Comparison of ENCODE assay signal across 9 mouse cellular contexts in the genomic region with DNA sequence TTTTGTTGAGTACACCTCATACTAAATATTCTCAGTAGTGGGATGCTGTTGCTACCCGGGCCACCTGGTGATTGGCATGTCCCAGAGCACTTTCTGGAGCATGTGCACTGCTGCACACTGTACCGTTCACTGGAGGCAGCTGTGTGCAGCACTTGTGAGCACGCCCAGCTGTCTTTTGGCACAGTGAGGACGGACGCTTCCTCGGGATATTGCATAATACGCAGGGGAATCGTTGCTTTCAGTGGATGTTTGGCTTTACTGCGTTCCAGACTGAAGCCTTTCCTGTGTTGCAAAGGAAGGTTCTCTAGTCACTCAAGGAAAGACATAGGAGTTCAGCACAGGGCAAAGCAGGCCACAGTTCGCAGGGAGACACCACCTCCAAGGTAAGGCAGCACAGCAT.
DNase-seq lines count a peak whose midpoint lies in the region; ATAC-seq and TF ChIP-seq lines count a peak whose summit lies in the region.
"Had no signal": no experiment of that assay in that cellular context is flagged by ENCODE, and none has a peak within 500 bp of the region (broad histone marks: within the 10 kb centered on the region; RNA-seq: fewer than 3 reads in every experiment).

No protein-coding gene starts in this region.

- H3K9ac ChIP-seq in forebrain, postnatal 0 days = no peak overlapping the region
- H3K9ac ChIP-seq in forebrain, embryonic 14.5 days (ENCODE audit: low read length) = no peak overlapping the region
- H3K9ac ChIP-seq in midbrain, embryonic 16.5 days (ENCODE audit: low read depth, low read length) = no peak overlapping the region

- no peak overlapping the region for H3K27ac ChIP-seq in forebrain, postnatal 0 days (ENCODE audit: low read depth, low read length)
- H3K27ac ChIP-seq in forebrain, embryonic 14.5 days (ENCODE audit: low read depth, low read length) = no peak overlapping the region
- peak overlapping the region; percentile 85 for H3K27ac ChIP-seq in kidney, adult 2 months (ENCODE audit: insufficient read depth, low read depth, low read length)
- no peak overlapping the region for H3K27ac ChIP-seq in midbrain, embryonic 16.5 days (ENCODE audit: low read length)

- no peaks in the 10 kb centered on the region for H3K9me3 ChIP-seq in forebrain, postnatal 0 days (ENCODE audit: low read length)
- no peaks in the 10 kb centered on the region for H3K9me3 ChIP-seq in forebrain, embryonic 14.5 days (replicated peaks; ENCODE audit: control insufficient read depth, low read length)
- no peaks in the 10 kb centered on the region for H3K9me3 ChIP-seq in midbrain, embryonic 16.5 days (replicated peaks; ENCODE audit: control insufficient read depth, low read length, poor library complexity, severe bottlenecking)

- ATAC-seq in forebrain, postnatal 0 days = peak; percentile 56
- ATAC-seq in forebrain, embryonic 14.5 days = no peak
- ATAC-seq in midbrain, embryonic 16.5 days = no peak

- no peak for TF ChIP-seq CTCF in forebrain, postnatal 0 days (IDR thresholded peaks at IDR 0.05; ENCODE audit: low read depth)
- TF ChIP-seq CTCF in kidney, adult 2 months (conservative IDR thresholded peaks at IDR 0.05; ENCODE audit: insufficient read depth, insufficient read length, low read depth, low read length) = no peak

- 74% methylated on average over 10 of the region's 10 CpGs for WGBS in forebrain, postnatal 0 days
- WGBS in forebrain, embryonic 14.5 days = 83% methylated on average over 10 of the region's 10 CpGs
- WGBS in kidney, adult 2 months = 57% methylated on average over 10 of the region's 10 CpGs
- WGBS in midbrain, embryonic 16.5 days = 87% methylated on average over 10 of the region's 10 CpGs

- no peak for TF ChIP-seq POLR2A in kidney, adult 2 months (IDR thresholded peaks at IDR 0.05; ENCODE audit: low read depth, low read length)

- H3K27me3 ChIP-seq in forebrain, postnatal 0 days (ENCODE audit: insufficient read depth, low read length) = no peaks in the 10 kb centered on the region
- no peaks in the 10 kb centered on the region for H3K27me3 ChIP-seq in forebrain, embryonic 14.5 days (replicated peaks; ENCODE audit: control insufficient read depth, insufficient read depth, low read length)
- no peaks in the 10 kb centered on the region for H3K27me3 ChIP-seq in kidney, adult 2 months (replicated peaks; ENCODE audit: control insufficient read depth, insufficient read depth, low read length)
- H3K27me3 ChIP-seq in midbrain, embryonic 16.5 days (ENCODE audit: control insufficient read depth, insufficient read depth, low read depth, low read length) = no peaks in the 10 kb centered on the region
- H3K27me3 ChIP-seq: CH12.LX had no signal

- no peak for DNase-seq in forebrain, postnatal 0 days
- no peak for DNase-seq in forebrain, embryonic 14.5 days (ENCODE audit: low spot score)
- DNase-seq in gastrocnemius, postnatal 25 days = peak; percentile 75
- peak; percentile 84 for DNase-seq in kidney, adult 2 months
- DNase-seq in skeletal muscle tissue, adult 2 months (ENCODE audit: low read depth, low spot score) = peak; percentile 87
- DNase-seq in cerebellum, postnatal 10 days = no peak
- DNase-seq in cerebellum, postnatal 25 days = no peak

- no peaks in the 10 kb centered on the region for H3K36me3 ChIP-seq in forebrain, postnatal 0 days (ENCODE audit: insufficient read depth)
- no peaks in the 10 kb centered on the region for H3K36me3 ChIP-seq in forebrain, embryonic 14.5 days (ENCODE audit: control insufficient read depth, insufficient read depth, low read length)
- H3K36me3 ChIP-seq in kidney, adult 2 months (ENCODE audit: control insufficient read depth, insufficient read depth, low read length) = no peaks in the 10 kb centered on the region
- no peaks in the 10 kb centered on the region for H3K36me3 ChIP-seq in midbrain, embryonic 16.5 days (ENCODE audit: control insufficient read depth, insufficient read depth, low read length)

- no peak overlapping the region for H3K4me3 ChIP-seq in forebrain, postnatal 0 days (ENCODE audit: low read depth, low read length)
- no peak overlapping the region for H3K4me3 ChIP-seq in forebrain, embryonic 14.5 days (ENCODE audit: low read depth, low read length)
- no peak overlapping the region for H3K4me3 ChIP-seq in kidney, adult 2 months (ENCODE audit: insufficient read depth, low read depth, low read length)
- H3K4me3 ChIP-seq in midbrain, embryonic 16.5 days (ENCODE audit: low read depth, low read length) = no peak overlapping the region

- H3K4me1 ChIP-seq in forebrain, postnatal 0 days (ENCODE audit: insufficient read depth) = no peaks in the 10 kb centered on the region
- H3K4me1 ChIP-seq in forebrain, embryonic 14.5 days (ENCODE audit: control insufficient read depth, insufficient read depth, low read length) = no peaks in the 10 kb centered on the region; the same call in 1 of the 2 replicates
- H3K4me1 ChIP-seq in kidney, adult 2 months (ENCODE audit: control insufficient read depth, insufficient read depth, low read length) = peaks cover 10% of the 10 kb centered on the region; the same call in 1 of the 2 replicates
- peaks cover 5% of the 10 kb centered on the region; the same call in 1 of the 2 replicates for H3K4me1 ChIP-seq in midbrain, embryonic 16.5 days (ENCODE audit: control insufficient read depth, insufficient read depth, low read length)

- no peak overlapping the region for H3K4me2 ChIP-seq in forebrain, postnatal 0 days (ENCODE audit: low read depth)
- H3K4me2 ChIP-seq in forebrain, embryonic 14.5 days (ENCODE audit: low read length) = no peak overlapping the region
- no peak overlapping the region for H3K4me2 ChIP-seq in midbrain, embryonic 16.5 days (ENCODE audit: low read length)

Comparison
In these comparisons a context has a peak if more than half of its experiments do, and no peak if none do; other contexts are left out.
1. DNase-seq: peak in gastrocnemius, postnatal 25 days (single experiment), kidney, adult 2 months (single experiment) and skeletal muscle tissue, adult 2 months (single experiment); none in forebrain, postnatal 0 days (single experiment), forebrain, embryonic 14.5 days (single experiment), cerebellum, postnatal 10 days (0 of 2) and cerebellum, postnatal 25 days (0 of 2).